Mouse (Mus musculus): ENCODE measurements around the gene C5ar1. TPM values are rescaled to one million over a fixed set of nuclear protein-coding genes. Genes with fewer than 3 reads are reported as not detected.
"Not testable (repeated sequence)": the region's sequence is repeated elsewhere in the genome, so short reads cannot be mapped to it uniquely, and the experiment has no call there.

Gene C5ar1
- 1 to 10 TPM in 1 of 2 experiments, under 1 TPM in 1; 0.62 to 1.9 TPM for total RNA-seq (2021)

DNA sequence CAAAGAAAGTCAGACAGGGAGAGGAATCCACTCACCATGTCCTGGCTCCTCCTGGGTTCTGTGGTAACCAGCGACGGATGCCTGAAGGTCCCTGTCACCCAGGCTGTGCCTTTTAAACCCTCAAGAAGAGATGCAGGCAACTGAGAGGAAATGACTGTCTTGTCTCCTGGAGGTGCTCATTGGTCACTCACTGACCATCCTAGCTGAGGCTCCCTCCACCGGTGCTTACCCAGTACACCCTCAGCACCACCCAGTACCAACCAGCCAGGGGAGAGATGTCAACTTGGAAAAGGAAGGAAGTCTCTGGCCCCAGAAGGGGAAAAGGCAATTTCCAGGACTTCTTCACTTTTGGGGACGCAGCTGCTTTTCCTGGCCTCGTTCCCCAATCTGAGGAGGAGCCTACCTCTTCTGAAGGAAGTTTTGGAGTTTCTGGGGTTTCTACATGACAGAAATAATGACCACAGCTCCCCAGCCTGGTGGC lies at the start of gene C5ar1:
TSS of gene C5ar1 (minus strand) at position 431 of the 481 bp plus-strand sequence.
- no peak for DNase-seq

- DNase-seq: no peak
These were observed 49.4 kb upstream of the C5ar1 start for GRCm38 (mm10) chr7:16308555-16309317.

DNA sequence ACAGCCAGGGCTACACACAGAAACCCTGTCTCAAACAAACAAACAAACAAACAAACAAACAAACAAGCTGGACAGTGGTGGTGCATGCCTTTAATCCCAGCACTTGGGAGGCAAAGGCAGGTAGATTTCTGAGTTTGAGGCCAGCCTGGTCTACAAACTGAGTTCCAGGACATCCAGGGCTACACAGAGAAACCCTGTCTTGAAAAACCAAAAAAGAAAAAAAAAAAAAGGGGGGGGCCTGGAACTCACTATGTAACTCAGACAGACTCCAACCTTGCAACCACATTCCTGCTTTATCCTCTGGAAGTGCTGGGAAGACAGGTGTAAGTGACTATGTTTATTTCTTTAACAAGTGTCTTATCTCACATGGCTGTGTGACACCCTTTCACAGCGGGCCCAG lies 48.8 kb upstream of the C5ar1 start, which contains the start of gene Bbc3:
TSS of gene Bbc3 (plus strand) at position 301 of the 400 bp plus-strand sequence.
- not testable (repeated sequence) for DNase-seq

- DNase-seq: not testable (repeated sequence)
These were observed 47.8 kb upstream of the C5ar1 start for GRCm38 (mm10) chr7:16307141-16307540.

- peak; percentile 97 for DNase-seq
These were observed 40.2 kb upstream of the C5ar1 start for GRCm38 (mm10) chr7:16299419-16300035.

DNA sequence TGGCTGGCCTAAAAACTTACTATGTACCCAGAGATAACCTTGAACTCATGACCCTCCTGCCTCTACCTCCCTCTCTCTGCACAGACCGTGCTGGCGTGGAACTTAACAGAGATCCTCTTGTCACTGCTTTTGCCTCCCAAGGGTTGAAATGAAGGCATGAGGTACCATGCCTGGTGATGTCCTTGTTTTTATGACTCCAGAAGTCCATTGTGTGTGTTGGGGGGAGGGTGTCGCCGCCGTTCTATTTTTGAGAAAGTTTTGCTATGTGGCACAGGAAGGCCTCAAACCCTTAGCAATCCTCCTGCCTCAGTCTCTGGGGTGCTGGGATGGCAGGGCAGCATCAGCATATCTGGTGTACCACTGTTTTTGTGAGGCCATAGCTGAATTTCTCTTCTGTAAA lies 39.6 kb upstream of the C5ar1 start:
- no peak for DNase-seq

DNA sequence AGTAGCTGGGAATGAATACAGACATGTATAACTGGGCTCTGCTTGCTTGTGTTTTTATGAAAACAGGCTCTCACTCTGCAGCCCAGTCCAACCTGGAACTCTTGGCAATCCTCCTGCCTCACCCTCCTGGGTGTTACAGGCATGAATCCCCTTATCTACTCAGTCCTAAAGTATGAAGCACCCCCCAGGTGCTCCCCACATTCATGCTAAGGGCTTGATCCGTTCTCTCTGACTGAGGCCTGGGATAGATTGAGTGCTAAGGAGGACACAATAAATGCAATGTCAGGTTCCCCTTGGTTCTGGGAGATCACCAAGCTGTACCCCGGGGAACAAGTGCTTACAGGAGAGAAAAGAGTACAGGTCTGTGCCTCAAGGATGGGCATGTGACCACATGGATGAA lies 38.3 kb upstream of the C5ar1 start:
- DNase-seq: no peak

GRCm38 (mm10) chr7:16296766-16297390 lies 37.5 kb upstream of the C5ar1 start:
- DNase-seq: peak; percentile 65 to 77

DNA sequence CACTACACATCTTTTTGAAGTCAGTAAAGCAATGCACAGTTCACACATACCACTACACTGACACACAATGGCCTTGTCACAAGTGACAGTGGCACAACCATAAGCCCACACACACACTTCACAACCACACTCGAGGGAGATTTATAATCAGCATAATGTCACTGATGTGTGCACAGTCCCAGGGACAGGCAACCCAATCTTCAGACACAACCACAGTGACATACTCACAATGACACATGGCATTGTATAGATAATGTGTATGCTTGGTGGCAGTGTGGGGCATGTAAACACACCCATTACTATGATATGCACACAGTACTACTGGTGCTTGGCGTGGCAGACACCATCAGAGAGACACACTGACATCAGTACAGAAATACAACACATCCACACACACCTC lies 36.8 kb upstream of the C5ar1 start:
- no peak for DNase-seq

- DNase-seq: peak; percentile 77 to 82
These were observed 36.1 kb upstream of the C5ar1 start for GRCm38 (mm10) chr7:16295321-16295900.

GRCm38 (mm10) chr7:16294837-16295236 lies 35.5 kb upstream of the C5ar1 start:
- peak; percentile 92 to 94 for DNase-seq

DNA sequence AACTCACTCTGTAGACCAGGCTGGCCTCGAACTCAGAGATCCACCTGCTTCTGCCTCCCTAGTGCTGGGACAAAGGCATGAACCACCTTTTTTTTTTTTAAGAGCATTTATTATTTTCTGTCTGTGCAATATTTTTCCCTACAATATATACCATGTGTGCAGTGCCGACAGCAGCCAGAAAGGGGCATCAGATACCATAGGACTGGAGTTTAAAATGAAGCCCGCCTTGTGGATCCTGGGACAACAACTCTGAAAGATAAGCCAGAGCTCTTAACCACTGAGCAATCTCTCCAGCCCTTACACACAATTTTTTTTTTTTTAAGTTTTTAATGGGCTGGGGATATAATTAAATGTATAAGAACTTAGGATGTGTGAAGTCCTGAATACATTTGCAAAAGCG lies 35.0 kb upstream of the C5ar1 start:
- DNase-seq: no peak

DNA sequence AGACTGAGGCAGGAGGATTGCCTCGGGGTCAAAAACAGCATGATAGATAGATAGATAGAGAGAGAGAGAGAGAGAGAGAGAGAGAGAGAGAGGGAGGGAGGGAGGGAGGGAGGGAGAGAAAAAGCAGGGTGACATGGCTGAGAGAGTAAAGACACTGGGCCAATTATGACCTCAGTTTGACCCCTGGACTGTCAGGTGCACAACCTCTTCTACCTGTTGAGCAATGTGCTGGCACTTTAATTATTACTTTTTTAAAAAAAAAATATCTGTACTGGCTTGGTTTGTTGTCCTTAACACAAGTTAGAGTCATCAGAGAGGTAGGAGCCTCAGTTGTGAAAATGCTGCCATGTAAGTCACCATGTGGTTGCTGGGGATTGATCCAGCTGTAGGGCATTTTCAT lies 28.5 kb upstream of the C5ar1 start:
- no peak for DNase-seq

- no peak for DNase-seq
These were observed 27.7 kb upstream of the C5ar1 start for GRCm38 (mm10) chr7:16287016-16287415.

GRCm38 (mm10) chr7:16286026-16286961 lies 27.0 kb upstream of the C5ar1 start, which contains the start of gene Ccdc9:
Gene Ccdc9 (minus strand): TSS chr7:16286795.
- peak; percentile 99 for DNase-seq

- DNase-seq: peak; percentile 37 to 40
These were observed 26.2 kb upstream of the C5ar1 start for GRCm38 (mm10) chr7:16285450-16286025.

- no peak for DNase-seq
These were observed 25.6 kb upstream of the C5ar1 start for GRCm38 (mm10) chr7:16284904-16285303.

- no peak for DNase-seq
These were observed 24.7 kb upstream of the C5ar1 start for GRCm38 (mm10) chr7:16284001-16284400.

- no peak for DNase-seq
These were observed 23.0 kb upstream of the C5ar1 start for GRCm38 (mm10) chr7:16282334-16282733.

DNA sequence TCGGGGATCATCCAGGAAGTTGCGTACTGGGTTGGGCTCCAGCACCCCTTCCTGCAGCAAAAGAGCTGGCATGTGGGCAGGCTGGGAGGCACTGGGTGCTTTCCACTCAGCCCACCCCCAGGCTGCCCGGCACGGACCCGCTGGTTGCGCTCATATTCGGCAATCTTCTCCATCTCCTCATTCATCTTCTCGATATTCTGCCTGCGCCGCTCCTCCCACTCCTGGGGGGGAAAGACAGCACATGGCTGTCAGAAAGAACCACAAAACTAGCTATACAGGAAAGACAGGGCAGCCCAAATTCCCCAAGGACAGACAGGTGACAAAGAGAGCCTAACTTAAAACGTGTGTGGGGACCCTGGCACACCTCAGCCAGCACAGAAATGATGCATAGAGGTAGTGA lies 21.4 kb upstream of the C5ar1 start:
- no peak for DNase-seq

All from layer of hippocampus, postnatal 36 days (tissue).